Mouse (Mus musculus) lung, postnatal 0 days (tissue): ENCODE results near the gene Sin3a. TPM values are rescaled to one million over a fixed set of nuclear protein-coding genes. Genes with fewer than 3 reads are reported as not detected.

Source experiments
- ATAC-seq: fragments of 200-750 bp; cut with Nextera tagmentation; 2 replicates; pipeline ENCODE4 v1.8.0; 2017; ENCODE audit warnings: moderate library complexity
- DNase-seq: peaks from one replicate; pipeline ENCODE4 v3.0.0-alpha.2; 2016; ENCODE audit warnings: low spot score
- H3K27ac ChIP-seq: fragments of 300-500 bp; sonication (generic); 2 replicates; pipeline ENCODE4 v1.5.1; 2014; ENCODE audit warnings: antibody characterized with exemption, mild to moderate bottlenecking, low read length, mixed read lengths
- H3K27me3 ChIP-seq: fragments of 300-500 bp; sonication (generic); replicated peaks from 2 replicates; pipeline ENCODE4 v1.6.1; 2014; ENCODE audit warnings: low read length, mixed read lengths; ENCODE audit not compliant: insufficient read depth
- H3K36me3 ChIP-seq: fragments of 300-500 bp; sonication (generic); 2 replicates; pipeline ENCODE4 v1.6.1; 2014; ENCODE audit warnings: low read length, mixed read lengths; ENCODE audit not compliant: insufficient read depth
- H3K4me1 ChIP-seq: fragments of 300-500 bp; sonication (generic); 2 replicates; pipeline ENCODE4 v1.6.1; 2014; ENCODE audit warnings: antibody characterized with exemption, low read depth, low read length, mixed read lengths; ENCODE audit not compliant: insufficient read depth
- H3K4me2 ChIP-seq: fragments of 300-500 bp; sonication (generic); replicated peaks from 2 replicates; pipeline ENCODE4 v1.6.1; 2014; ENCODE audit warnings: low read depth, mild to moderate bottlenecking, low read length, moderate library complexity, mixed read lengths
- H3K4me3 ChIP-seq: fragments of 300-500 bp; sonication (generic); 2 replicates; pipeline ENCODE4 v1.5.1; 2014; ENCODE audit warnings: low read depth, low read length
- H3K9ac ChIP-seq: fragments of 300-500 bp; sonication (generic); replicated peaks from 2 replicates; pipeline ENCODE4 v1.6.1; 2014; ENCODE audit warnings: low read depth, mild to moderate bottlenecking
- H3K9me3 ChIP-seq: fragments of 300-500 bp; sonication (generic); 2 replicates; pipeline ENCODE4 v1.6.1; 2016; ENCODE audit warnings: low read length, mixed read lengths
- CTCF ChIP-seq: IDR thresholded peaks from 2 replicates; pipeline ENCODE4 v1.5.1; 2016; ENCODE audit warnings: antibody characterized with exemption, mild to moderate bottlenecking
- EP300 ChIP-seq: IDR thresholded peaks from 2 replicates; pipeline ENCODE4 v1.6.1; 2016; ENCODE audit warnings: antibody characterized with exemption, mild to moderate bottlenecking, control low read depth
- WGBS: fragments of 180-500 bp; shearing (Covaris S2); extraction: QIAGEN DNeasy Blood & Tissue Kit; methylation state at CpG from one replicate; pipeline ENCODE4 v1.1.7; 2014; 5-methylcytosine and 5-hydroxymethylcytosine counted together
- polyA plus RNA-seq: library from polyadenylated mRNA; unstranded; fragments of >200 nt; fragmentation: Nextera tagmentation; extraction: Ambion mirVana; gene quantifications from 2 replicates; pipeline ENCODE4 v1.2.1, GENCODE M21; 2015

Sin3a gene
- polyA plus RNA-seq, 1 experiment from 2014 or later, result 14.3 TPM

DNA sequence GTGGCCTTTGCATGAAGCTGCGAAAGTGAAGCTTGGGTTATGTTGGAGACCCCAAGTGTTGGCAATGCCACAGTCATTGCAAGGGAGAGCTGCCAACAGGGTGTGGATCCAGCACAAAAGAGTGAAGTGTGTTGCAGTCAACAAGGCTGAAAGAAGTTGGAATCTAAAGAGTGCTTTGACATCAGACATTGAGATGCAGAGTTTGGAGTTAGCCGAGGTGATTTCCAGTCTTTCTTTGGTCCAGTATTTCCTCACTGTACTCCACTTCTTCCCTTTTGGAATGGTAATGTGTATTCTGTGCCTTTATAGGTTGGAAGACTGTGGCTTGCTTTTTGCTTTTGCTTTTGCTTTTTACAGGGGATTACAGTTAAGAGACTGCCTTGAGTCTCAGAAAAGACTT, 94.3 kb downstream of the Sin3a start:
- Histone ChIP-seq H3K36me3 (no peaks in the 10 kb centered on the region), H3K27me3 (no peaks in the 10 kb centered on the region), H3K9me3 (no peaks in the 10 kb centered on the region), H3K4me2 (no peak overlapping the region), H3K4me3 (no peak overlapping the region), H3K4me1 (no peaks in the 10 kb centered on the region), H3K27ac (no peak overlapping the region), H3K9ac (no peak overlapping the region)
- no peak for ATAC-seq
- no peak for DNase-seq
- TF ChIP-seq EP300, result no peak
- TF ChIP-seq CTCF, result no peak
- 82% methylated on average over 2 of the region's 2 CpGs for WGBS

DNA sequence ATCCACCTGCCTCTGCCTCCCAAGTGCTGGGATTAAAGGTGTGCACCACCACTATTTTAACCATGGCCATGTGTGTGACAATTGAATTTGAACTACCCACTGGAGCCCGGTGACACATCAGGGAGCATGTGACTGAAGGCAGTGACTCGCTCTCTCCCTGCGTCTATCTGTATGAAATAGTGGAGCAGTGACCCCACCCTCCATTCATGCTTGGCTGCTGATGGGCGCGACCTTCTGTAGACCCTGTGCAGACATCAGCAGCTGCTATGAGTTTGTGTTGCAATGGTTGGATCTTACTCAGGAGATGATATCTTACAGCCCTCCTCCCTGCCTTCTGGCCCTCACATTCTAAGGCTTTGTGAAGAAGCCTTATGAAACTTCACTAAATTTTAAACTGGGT, 96.6 kb downstream of the Sin3a start:
- WGBS, result 72% methylated on average over 5 of the region's 5 CpGs
- Histone ChIP-seq H3K9me3 (no peaks in the 10 kb centered on the region), H3K4me1 (no peaks in the 10 kb centered on the region), H3K4me3 (no peak overlapping the region), H3K27me3 (no peaks in the 10 kb centered on the region), H3K36me3 (no peaks in the 10 kb centered on the region), H3K27ac (no peak overlapping the region), H3K9ac (no peak overlapping the region), H3K4me2 (no peak overlapping the region)
- TF ChIP-seq EP300, result no peak
- TF ChIP-seq CTCF, result no peak
- no peak for ATAC-seq
- no peak for DNase-seq

Other genes starting within 250 kb of the Sin3a start
- gene Odf3l1, start 207.4 kb upstream of the Sin3a start, polyA plus RNA-seq, result 0.30 TPM in 1 of 2 replicates, not detected in the other
- gene Cspg4, start 207.0 kb upstream of the Sin3a start, polyA plus RNA-seq, result 9.1 and 10.4 TPM in 2 replicates
- gene Snx33, start 143.7 kb upstream of the Sin3a start, polyA plus RNA-seq, result 8.7 and 8.9 TPM in 2 replicates
- 84.7 and 87.7 TPM in 2 replicates for gene Imp3, start 134.6 kb upstream of the Sin3a start, polyA plus RNA-seq
- gene Snupn, start 121.2 kb upstream of the Sin3a start, polyA plus RNA-seq, result 12.2 and 12.7 TPM in 2 replicates
- gene Ptpn9, start 77.1 kb upstream of the Sin3a start, polyA plus RNA-seq, result 20.1 and 22.8 TPM in 2 replicates
- gene Man2c1, start 58.6 kb downstream of the Sin3a start, polyA plus RNA-seq, result 36.1 and 38.8 TPM in 2 replicates
- 6.2 and 7.2 TPM in 2 replicates for gene Neil1, start 76.3 kb downstream of the Sin3a start, polyA plus RNA-seq
- gene Commd4, start 86.3 kb downstream of the Sin3a start, polyA plus RNA-seq, result 81.5 and 106 TPM in 2 replicates
- gene Trcg1, start 164.5 kb downstream of the Sin3a start, polyA plus RNA-seq, result not detected in 2 replicates
- gene 1700017B05Rik, start 190.6 kb downstream of the Sin3a start, polyA plus RNA-seq, result 15.6 TPM in 2 replicates